Mouse (Mus musculus): ENCODE measurements around the gene Eif3j1.
"Not testable (repeated sequence)": the region's sequence is repeated elsewhere in the genome, so short reads cannot be mapped to it uniquely, and the experiment has no call there.

Gene Eif3j1

DNA sequence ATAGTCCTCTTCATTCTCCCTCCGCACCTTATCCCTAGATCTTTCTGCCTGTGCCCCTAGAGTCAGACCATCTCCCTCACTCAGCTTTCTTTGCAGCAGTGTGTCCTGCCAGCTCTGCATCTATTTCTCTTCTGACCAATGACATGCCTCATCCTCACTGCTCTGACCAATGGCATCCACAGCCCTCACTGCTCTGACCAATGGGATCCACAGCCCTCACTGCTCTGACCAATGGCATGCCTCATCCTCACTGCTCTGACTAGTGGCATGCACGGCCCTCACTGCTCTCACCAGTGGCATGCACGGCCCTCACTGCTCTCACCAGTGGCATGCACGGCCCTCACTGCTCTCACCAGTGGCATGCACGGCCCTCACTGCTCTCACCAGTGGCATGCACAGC lies 69.3 kb downstream of the Eif3j1 start:
- in situ Hi-C loops (cut with MboI, MseI), result not testable (repeated sequence)

DNA sequence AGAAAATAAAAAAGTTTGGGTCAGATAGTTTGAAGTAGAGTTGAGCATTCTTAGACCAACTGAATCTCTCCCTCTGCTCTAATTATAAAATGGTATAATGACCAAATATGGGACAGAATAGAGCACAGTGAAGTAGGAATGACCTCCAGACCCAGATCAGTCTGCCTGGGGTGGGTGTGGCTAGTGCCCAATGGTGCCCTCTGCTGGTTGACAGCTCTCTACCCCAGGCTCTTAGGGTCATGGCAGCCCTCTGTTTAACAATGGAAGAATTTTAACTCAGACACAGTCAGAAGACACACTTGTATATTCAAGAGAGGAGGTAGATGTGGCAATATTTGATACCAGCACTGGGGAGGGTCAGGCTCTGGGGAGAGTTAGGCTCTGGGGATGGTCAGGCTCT lies 73.7 kb downstream of the Eif3j1 start:
- in situ Hi-C loops (cut with MboI, MseI), result no loop called here
